In genomic region chr11:101772449-101772848, GRCm38 (mm10) we compare ENCODE assay signal across 8 mouse cellular contexts. TPM values are rescaled to one million over a fixed set of nuclear protein-coding genes. Genes with fewer than 3 reads are reported as not detected.
A peak's percentile ranks its signal among the peaks of the same experiment; 100 is the strongest.
DNase-seq lines count a peak whose midpoint lies in the region; ATAC-seq and TF ChIP-seq lines count a peak whose summit lies in the region.

No protein-coding gene starts in this region.

- peaks cover 44% of the 10 kb centered on the region for H3K4me1 ChIP-seq in forebrain, embryonic 10.5 days
- 0 out of 2 replicates have a peak, but pooled peaks cover 4% of the 10 kb centered on the region for H3K4me1 ChIP-seq in hindbrain, embryonic 11.5 days (replicated peaks; ENCODE audit: control insufficient read depth, insufficient read depth, low read length)
- H3K4me1 ChIP-seq in limb, embryonic 13.5 days = peaks cover 15% of the 10 kb centered on the region
- H3K4me1 ChIP-seq in midbrain, embryonic 15.5 days = peaks cover 8% of the 10 kb centered on the region

- H3K4me2 ChIP-seq in hindbrain, embryonic 11.5 days (replicated peaks; ENCODE audit: low read depth, low read length) = 0 out of 2 replicates have a peak overlapping the region, but pooled peaks have one; percentile 2
- H3K4me2 ChIP-seq in limb, embryonic 13.5 days (replicated peaks) = peak overlapping the region; percentile 66
- peak overlapping the region; percentile 53 for H3K4me2 ChIP-seq in midbrain, embryonic 15.5 days

- peaks cover 82% of the 10 kb centered on the region for H3K27me3 ChIP-seq in forebrain, embryonic 10.5 days (ENCODE audit: poor library complexity, severe bottlenecking)
- H3K27me3 ChIP-seq in hindbrain, embryonic 11.5 days (ENCODE audit: control insufficient read depth, insufficient read depth, low read length) = peaks cover 19% of the 10 kb centered on the region
- H3K27me3 ChIP-seq in limb, embryonic 13.5 days = peaks cover 10% of the 10 kb centered on the region
- peaks cover 35% of the 10 kb centered on the region for H3K27me3 ChIP-seq in midbrain, embryonic 15.5 days (replicated peaks)

- peak overlapping the region; percentile 18; the same call in 1 of the 2 replicates for H3K4me3 ChIP-seq in layer of hippocampus, adult 2 months
- peak overlapping the region; percentile 34 for H3K4me3 ChIP-seq in forebrain, embryonic 10.5 days
- H3K4me3 ChIP-seq in hindbrain, embryonic 11.5 days (ENCODE audit: low read depth, low read length) = no peak overlapping the region
- peak overlapping the region; percentile 36 for H3K4me3 ChIP-seq in limb, embryonic 13.5 days
- peak overlapping the region; percentile 24 for H3K4me3 ChIP-seq in midbrain, embryonic 15.5 days

- H3K36me3 ChIP-seq in forebrain, embryonic 10.5 days (replicated peaks) = peaks cover 33% of the 10 kb centered on the region
- H3K36me3 ChIP-seq in hindbrain, embryonic 11.5 days (ENCODE audit: control insufficient read depth, insufficient read depth, low read length) = no peaks in the 10 kb centered on the region
- peaks cover 35% of the 10 kb centered on the region for H3K36me3 ChIP-seq in limb, embryonic 13.5 days
- H3K36me3 ChIP-seq in midbrain, embryonic 15.5 days (replicated peaks) = peaks cover 11% of the 10 kb centered on the region; the same call in 1 of the 2 replicates

- 2% methylated on average over 16 of the region's 16 CpGs for WGBS in forebrain, embryonic 10.5 days
- under 1% methylated on average over 16 of the region's 16 CpGs for WGBS in hindbrain, embryonic 11.5 days
- WGBS in limb, embryonic 13.5 days = under 1% methylated on average over 16 of the region's 16 CpGs
- WGBS in midbrain, embryonic 15.5 days = 1% methylated on average over 16 of the region's 16 CpGs

- ATAC-seq in hindbrain, embryonic 11.5 days (ENCODE audit: low FRiP score) = peak; percentile 71
- peak; percentile 93 for ATAC-seq in limb, embryonic 13.5 days (ENCODE audit: low FRiP score, low read depth)
- no peak for ATAC-seq in midbrain, embryonic 15.5 days (replicated peaks)

- H3K27ac ChIP-seq in layer of hippocampus, adult 2 months = no peak overlapping the region
- H3K27ac ChIP-seq in forebrain, embryonic 10.5 days = peak overlapping the region; percentile 78
- H3K27ac ChIP-seq in hindbrain, embryonic 11.5 days (ENCODE audit: low read depth, low read length) = no peak overlapping the region
- H3K27ac ChIP-seq in limb, embryonic 13.5 days = no peak overlapping the region
- no peak overlapping the region for H3K27ac ChIP-seq in midbrain, embryonic 15.5 days

- no peak for DNase-seq in layer of hippocampus, adult 2 months (ENCODE audit: low spot score in 2 of 2)
- DNase-seq in layer of hippocampus, adult 9-10 months (ENCODE audit: low spot score) = no peak
- DNase-seq in forebrain, embryonic 10.5 days (ENCODE audit: extremely low spot score, low spot score) = peak; percentile 89
- DNase-seq in hindbrain, embryonic 11.5 days (ENCODE audit: low spot score) = peak; percentile 83
- no peak for DNase-seq in right cerebral cortex, postnatal 14 days
- no peak for DNase-seq in right cerebral cortex, postnatal 4 days

- H3K9ac ChIP-seq in hindbrain, embryonic 11.5 days (ENCODE audit: low read depth, low read length) = no peak overlapping the region
- H3K9ac ChIP-seq in limb, embryonic 13.5 days = no peak overlapping the region
- H3K9ac ChIP-seq in midbrain, embryonic 15.5 days = peak overlapping the region; percentile 35; the same call in 1 of the 2 replicates

- H3K9me3 ChIP-seq in forebrain, embryonic 10.5 days = no peaks in the 10 kb centered on the region
- H3K9me3 ChIP-seq in hindbrain, embryonic 11.5 days (ENCODE audit: control insufficient read depth, low read length) = no peaks in the 10 kb centered on the region
- H3K9me3 ChIP-seq in limb, embryonic 13.5 days = no peaks in the 10 kb centered on the region
- H3K9me3 ChIP-seq in midbrain, embryonic 15.5 days = no peaks in the 10 kb centered on the region

- no peak for TF ChIP-seq CTCF in layer of hippocampus, adult 2 months (conservative IDR thresholded peaks at IDR 0.05)

RNA-seq across cellular contexts. Expression of gene Etv4, which starts 12.7 kb away (rescaled TPM):
- total RNA-seq in layer of hippocampus, adult 2 months (2021) = 10 to 100 TPM; 10.1 to 10.7 TPM
- polyA plus RNA-seq in forebrain, embryonic 10.5 days (2016; fragmentation: Nextera tagmentation; extraction: Ambion mirVana) = 10.2 and 15.0 TPM in 2 replicates
- 4.6 and 5.7 TPM in 2 replicates for polyA plus RNA-seq in hindbrain, embryonic 11.5 days (2014; fragmentation: Nextera tagmentation; extraction: Ambion mirVana)
- polyA plus RNA-seq in limb, embryonic 13.5 days (2015; fragmentation: Nextera tagmentation; extraction: Ambion mirVana) = 15.6 and 17.9 TPM in 2 replicates
- polyA plus RNA-seq in midbrain, embryonic 15.5 days (2015; fragmentation: Nextera tagmentation; extraction: Ambion mirVana) = 5.9 and 7.5 TPM in 2 replicates

RNA-seq across cellular contexts. Expression of gene Dhx8, which starts 39.7 kb away (rescaled TPM):
- 10 to 100 TPM; 33.2 to 38.4 TPM for total RNA-seq in layer of hippocampus, adult 2 months (2021)
- 44.7 and 51.2 TPM in 2 replicates for polyA plus RNA-seq in forebrain, embryonic 10.5 days (2016; fragmentation: Nextera tagmentation; extraction: Ambion mirVana)
- 37.0 and 39.9 TPM in 2 replicates for polyA plus RNA-seq in hindbrain, embryonic 11.5 days (2014; fragmentation: Nextera tagmentation; extraction: Ambion mirVana)
- polyA plus RNA-seq in limb, embryonic 13.5 days (2015; fragmentation: Nextera tagmentation; extraction: Ambion mirVana) = 47.4 and 47.9 TPM in 2 replicates
- 31.1 and 33.9 TPM in 2 replicates for polyA plus RNA-seq in midbrain, embryonic 15.5 days (2015; fragmentation: Nextera tagmentation; extraction: Ambion mirVana)

Comparison
In these comparisons a context has a peak if more than half of its experiments do, and no peak if none do; other contexts are left out.
1. DNase-seq: peak in forebrain, embryonic 10.5 days (single experiment) and hindbrain, embryonic 11.5 days (single experiment); none in layer of hippocampus, adult 2 months (0 of 2), layer of hippocampus, adult 9-10 months (single experiment), right cerebral cortex, postnatal 14 days (single experiment) and right cerebral cortex, postnatal 4 days (single experiment).
2. H3K4me2 ChIP-seq: peak in every context shown above with its lines; median percentile 66 in limb, embryonic 13.5 days; 53 in midbrain, embryonic 15.5 days; 2 in hindbrain, embryonic 11.5 days.